Mouse (Mus musculus) liver, embryonic 14.5 days (tissue): ENCODE results near the gene Bspry.

Experiments
- CTCF ChIP-seq: IDR thresholded peaks from 2 replicates; pipeline ENCODE4 v1.5.1; 2016; ENCODE audit warnings: antibody characterized with exemption, low read depth, control low read depth
- EP300 ChIP-seq: IDR thresholded peaks from 2 replicates; pipeline ENCODE4 v1.6.1; 2016; ENCODE audit warnings: antibody characterized with exemption, low read depth

DNA sequence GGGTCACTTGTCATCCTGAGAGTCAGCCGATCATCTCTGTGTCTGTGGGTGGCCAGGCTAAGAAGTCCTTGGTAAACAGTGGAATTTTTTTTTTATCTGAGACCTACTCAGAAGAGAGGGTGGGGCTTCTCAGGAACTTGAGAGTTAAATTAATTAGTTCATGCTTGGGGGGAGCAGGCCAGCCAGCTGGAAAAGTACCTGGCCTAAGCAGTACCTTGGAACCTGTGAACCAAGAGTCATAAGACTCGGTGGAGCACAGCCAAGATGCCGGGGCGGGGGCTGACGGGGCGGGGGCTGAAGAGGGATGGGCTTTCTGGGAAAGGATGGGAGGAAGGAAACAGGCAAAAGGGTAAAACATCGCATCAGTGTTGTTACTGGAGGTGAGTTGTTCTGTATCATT lies 42.0 kb upstream of the Bspry start:
- TF ChIP-seq CTCF (no peak), EP300 (no peak)
